Mouse (Mus musculus): ENCODE measurements at regions not wholly inside any gene's neighbourhood (a gene's known extent, or its start where the extent isn't known, plus 50 kb on each side); places are given as distances from the start of the nearest gene placed in this dataset.

GRCm38 (mm10) chr12:106185398-106186077, 175.5 kb downstream of the Vrk1 start:
- DNase-seq (ENCODE audit: extremely low read depth, insufficient read length, low spot score) = no peak

- DNase-seq (ENCODE audit: extremely low read depth, insufficient read length, low spot score) = no peak
Observed at GRCm38 (mm10) chr12:106186501-106186900, 176.5 kb downstream of the Vrk1 start.

- DNase-seq (ENCODE audit: extremely low read depth, insufficient read length, low spot score) = no peak
Observed at GRCm38 (mm10) chr12:106191771-106192170, 181.7 kb downstream of the Vrk1 start.

- no peak for DNase-seq (ENCODE audit: extremely low read depth, insufficient read length, low spot score)
Observed at GRCm38 (mm10) chr12:106199302-106199701, 189.3 kb downstream of the Vrk1 start.

- DNase-seq (ENCODE audit: extremely low read depth, insufficient read length, low spot score) = no peak
Observed at GRCm38 (mm10) chr12:106203526-106203925, 193.5 kb downstream of the Vrk1 start.

- no peak for DNase-seq (ENCODE audit: extremely low read depth, insufficient read length, low spot score)
Observed at GRCm38 (mm10) chr12:106210959-106211358, 200.9 kb downstream of the Vrk1 start.

GRCm38 (mm10) chr12:106211488-106211887, 201.5 kb downstream of the Vrk1 start:
- DNase-seq (ENCODE audit: extremely low read depth, insufficient read length, low spot score) = no peak

- DNase-seq (ENCODE audit: extremely low read depth, insufficient read length, low spot score) = no peak
Observed at GRCm38 (mm10) chr12:106212397-106212796, 202.4 kb downstream of the Vrk1 start.

- no peak for DNase-seq (ENCODE audit: extremely low read depth, insufficient read length, low spot score)
Observed at GRCm38 (mm10) chr12:106220071-106220470, 210.0 kb downstream of the Vrk1 start.

- no peak for DNase-seq (ENCODE audit: extremely low read depth, insufficient read length, low spot score)
Observed at GRCm38 (mm10) chr12:106226276-106226675, 216.2 kb downstream of the Vrk1 start.

GRCm38 (mm10) chr12:106226776-106227562, 216.9 kb downstream of the Vrk1 start:
- no peak for DNase-seq (ENCODE audit: extremely low read depth, insufficient read length, low spot score)

GRCm38 (mm10) chr12:106227563-106227840, 217.5 kb downstream of the Vrk1 start:
- no peak for DNase-seq (ENCODE audit: extremely low read depth, insufficient read length, low spot score)

- no peak for DNase-seq (ENCODE audit: extremely low read depth, insufficient read length, low spot score)
Observed at GRCm38 (mm10) chr12:106245178-106245840, 235.3 kb downstream of the Vrk1 start.

- no peak for DNase-seq (ENCODE audit: extremely low read depth, insufficient read length, low spot score)
Observed at GRCm38 (mm10) chr12:106273591-106273990, 263.6 kb downstream of the Vrk1 start.

- no peak for DNase-seq (ENCODE audit: extremely low read depth, insufficient read length, low spot score)
Observed at GRCm38 (mm10) chr12:106277886-106278285, 267.9 kb downstream of the Vrk1 start.

- DNase-seq (ENCODE audit: extremely low read depth, insufficient read length, low spot score) = no peak
Observed at GRCm38 (mm10) chr12:106282491-106283106, 272.6 kb downstream of the Vrk1 start.

GRCm38 (mm10) chr12:106284814-106285213, 274.8 kb downstream of the Vrk1 start:
- peak; percentile 19 for DNase-seq (ENCODE audit: extremely low read depth, insufficient read length, low spot score)

- no peak for DNase-seq (ENCODE audit: extremely low read depth, insufficient read length, low spot score)
Observed at GRCm38 (mm10) chr12:106288791-106289515, 278.9 kb downstream of the Vrk1 start.

- DNase-seq (ENCODE audit: extremely low read depth, insufficient read length, low spot score) = no peak
Observed at GRCm38 (mm10) chr12:106291476-106292046, 281.5 kb downstream of the Vrk1 start.

- no peak for DNase-seq (ENCODE audit: extremely low read depth, insufficient read length, low spot score)
Observed at GRCm38 (mm10) chr12:106293117-106293516, 283.1 kb downstream of the Vrk1 start.

Measured in 3134 (cell line).